Mouse (Mus musculus) T-cell, adult 2 months (primary cell): ENCODE results near the gene Jchain.
"Not testable (repeated sequence)": the region's sequence is repeated elsewhere in the genome, so short reads cannot be mapped to it uniquely, and the experiment has no call there.

Source experiments
- DNase-seq: peaks from one replicate; pipeline ENCODE4 v3.0.0; 2022; ENCODE audit warnings: low spot score

Jchain gene

GRCm38 (mm10) chr5:88527657-88528056, at the start of gene Jchain:
Gene Jchain (minus strand): TSS chr5:88527891.
- no peak for DNase-seq

- no peak for DNase-seq
Measured at GRCm38 (mm10) chr5:88575506-88576338, 48.0 kb upstream of the Jchain start.

GRCm38 (mm10) chr5:88574829-88575228, 47.1 kb upstream of the Jchain start:
- DNase-seq, result no peak

GRCm38 (mm10) chr5:88569541-88569940, 41.9 kb upstream of the Jchain start:
- no peak for DNase-seq

- DNase-seq, result no peak
Measured at GRCm38 (mm10) chr5:88566034-88566841, 38.5 kb upstream of the Jchain start.

DNA sequence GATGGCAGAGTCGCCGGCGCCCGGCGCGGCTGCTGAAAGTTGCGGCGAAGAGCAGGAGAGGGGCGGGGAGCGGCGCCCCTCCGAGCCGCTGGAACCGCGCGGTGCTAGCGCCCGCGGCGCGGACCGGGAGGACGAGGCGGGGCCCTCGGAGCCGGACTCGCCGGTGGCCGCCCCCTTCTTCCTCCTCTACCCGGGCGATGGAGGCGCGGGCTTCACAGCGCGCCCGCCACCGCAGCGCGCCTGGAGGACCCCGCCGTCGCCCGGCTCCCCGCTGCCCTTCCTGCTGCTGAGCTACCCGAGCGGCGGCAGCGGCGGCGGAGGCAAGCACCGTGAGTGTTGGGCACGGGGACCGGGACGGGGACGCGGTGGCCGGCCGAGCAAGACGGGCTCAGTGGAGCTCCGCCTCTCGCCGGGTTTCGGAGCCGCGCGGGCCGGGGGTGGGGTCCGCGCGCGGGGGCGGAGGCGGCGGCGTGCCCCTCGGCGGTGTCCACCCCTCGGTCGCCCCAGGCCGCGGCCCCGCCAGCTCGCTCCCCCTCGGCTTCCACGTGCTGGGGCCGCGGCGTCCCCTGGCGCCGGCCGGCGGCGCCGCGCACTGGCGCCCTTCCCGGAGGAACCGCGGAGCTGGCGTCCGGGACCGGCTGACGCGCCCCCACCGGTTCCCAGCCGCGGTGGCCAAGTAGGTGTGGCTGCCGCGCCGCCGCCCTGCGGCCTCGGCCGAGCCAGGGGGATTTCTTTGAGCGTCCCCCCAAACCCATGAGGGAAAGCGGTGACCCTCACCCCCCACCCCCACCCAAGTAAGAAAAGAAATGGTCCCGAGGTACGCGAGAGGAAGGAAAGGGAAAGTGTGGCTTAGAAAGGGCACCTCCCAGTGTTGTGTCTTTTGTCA, 37.7 kb upstream of the Jchain start:
- peak; percentile 29 for DNase-seq

DNA sequence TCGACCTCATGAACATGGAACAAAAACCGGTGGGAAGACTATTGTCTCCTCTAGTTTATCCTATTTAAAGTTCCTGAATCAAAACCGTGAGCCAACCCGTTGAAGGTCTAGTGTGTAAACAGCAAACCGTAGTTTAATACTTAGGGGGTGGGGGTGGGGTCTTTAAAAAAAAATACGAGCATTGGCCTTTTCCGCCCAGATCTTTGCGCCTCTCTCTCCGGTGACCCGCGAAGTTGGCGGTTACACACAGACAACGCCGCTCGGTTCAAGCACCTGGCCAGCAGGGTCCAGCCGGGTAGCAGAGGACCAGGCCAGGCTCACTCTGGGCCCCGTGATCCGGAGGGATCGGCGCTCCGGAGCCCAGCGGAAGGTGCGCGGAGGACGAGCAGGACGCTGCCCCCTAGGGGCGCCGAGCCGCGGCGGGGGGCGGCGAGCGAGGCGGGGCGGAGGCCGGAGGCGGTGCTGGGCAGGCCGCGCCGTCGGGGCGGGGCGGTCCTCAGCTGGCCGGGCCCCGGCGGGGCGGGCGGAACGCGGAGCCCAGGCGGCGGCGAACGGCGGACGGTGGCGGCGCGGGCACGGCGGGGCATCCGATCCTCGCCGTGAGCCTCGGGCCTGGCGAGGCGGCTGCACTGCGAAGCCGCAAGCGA, 36.9 kb upstream of the Jchain start, which contains the start of gene Rufy3:
TSS of gene Rufy3 (plus strand) at position 540 of the 647 bp plus-strand sequence.
- DNase-seq, result peak; percentile 69

DNA sequence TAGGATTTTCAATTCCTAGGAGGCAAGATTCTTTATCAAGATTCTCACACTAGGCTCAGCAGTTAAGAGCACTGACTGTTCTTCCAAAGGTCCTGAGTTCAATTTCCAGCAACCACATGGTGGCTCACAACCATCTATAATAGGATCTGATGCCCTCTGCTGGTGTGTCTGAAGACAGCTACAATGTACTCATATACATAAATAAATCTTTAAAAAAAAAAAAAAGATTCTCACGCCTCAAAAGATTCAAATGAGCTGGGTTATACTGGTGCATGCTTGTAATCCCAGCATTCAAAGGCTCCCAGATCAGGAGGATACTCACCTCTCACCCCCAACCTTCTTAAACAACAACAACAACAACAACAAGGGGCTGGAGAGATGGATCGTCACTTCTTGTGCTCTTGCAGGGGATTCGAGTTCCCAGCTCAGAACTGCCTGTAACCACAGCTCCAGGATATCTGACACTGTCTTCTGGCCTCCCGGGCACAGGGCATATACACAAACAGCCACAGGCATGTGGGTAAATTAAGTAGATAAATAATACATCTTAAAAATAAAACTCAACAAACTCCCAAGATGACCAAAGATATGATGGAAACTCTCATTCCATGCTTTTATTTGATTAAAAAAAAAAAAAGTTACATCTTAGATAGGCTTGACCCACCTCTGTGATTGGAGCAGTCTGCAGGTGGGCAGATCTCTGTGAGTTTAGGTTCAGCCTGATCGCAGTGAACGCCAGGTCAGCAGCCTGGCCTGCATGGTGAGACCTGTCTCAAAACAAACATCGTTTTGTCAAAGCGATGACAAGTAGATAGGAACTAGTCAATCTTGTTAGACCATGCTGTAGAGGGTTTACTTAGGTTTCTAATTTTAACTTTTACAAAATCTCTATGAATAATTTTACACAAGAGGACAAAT, 35.4 kb upstream of the Jchain start:
- DNase-seq, result no peak

- no peak for DNase-seq
Measured at GRCm38 (mm10) chr5:88561080-88561814, 33.6 kb upstream of the Jchain start.

- no peak for DNase-seq
Measured at GRCm38 (mm10) chr5:88558991-88559390, 31.3 kb upstream of the Jchain start.

DNA sequence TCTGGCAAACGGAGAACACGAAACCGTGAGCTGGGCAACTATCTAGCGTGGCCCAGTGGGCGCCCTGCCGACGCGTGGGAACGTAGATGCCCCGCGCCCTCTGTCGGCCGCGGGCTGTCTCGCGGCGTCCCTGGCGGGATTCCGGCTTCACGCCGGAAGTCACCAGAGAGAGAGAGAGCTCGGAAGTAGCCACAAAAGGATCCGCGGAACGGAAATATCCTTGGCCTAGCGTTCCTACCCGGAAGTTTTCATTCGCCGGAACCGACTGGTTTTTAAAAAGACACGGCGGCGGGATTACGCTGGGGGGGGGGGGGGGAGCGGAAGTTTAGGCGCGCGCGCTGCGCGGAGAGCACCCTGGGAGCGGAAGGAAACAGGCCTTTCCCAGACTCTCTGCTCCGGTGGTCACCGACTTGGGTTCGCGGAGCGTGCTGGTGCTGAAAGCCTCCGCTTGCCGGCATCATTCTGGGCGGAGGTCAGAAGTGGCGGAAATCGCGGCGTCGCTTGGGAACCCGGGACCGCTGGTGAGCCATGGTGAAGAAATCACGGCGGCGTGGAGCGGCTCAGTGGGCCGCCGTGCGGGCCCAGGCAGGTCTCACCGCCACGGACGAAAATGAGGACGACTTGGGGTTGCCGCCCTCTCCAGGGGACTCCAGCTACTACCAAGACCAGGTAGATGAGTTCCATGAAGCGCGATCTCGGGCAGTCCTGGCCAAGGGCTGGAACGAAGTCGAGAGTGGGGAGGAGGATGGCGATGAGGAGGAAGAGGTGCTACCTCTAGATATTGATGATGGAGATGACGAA, 26.6 kb upstream of the Jchain start, which contains the start of gene Utp3:
TSS of gene Utp3 (plus strand) at position 377 of the 801 bp plus-strand sequence.
- DNase-seq, result peak; percentile 93

DNA sequence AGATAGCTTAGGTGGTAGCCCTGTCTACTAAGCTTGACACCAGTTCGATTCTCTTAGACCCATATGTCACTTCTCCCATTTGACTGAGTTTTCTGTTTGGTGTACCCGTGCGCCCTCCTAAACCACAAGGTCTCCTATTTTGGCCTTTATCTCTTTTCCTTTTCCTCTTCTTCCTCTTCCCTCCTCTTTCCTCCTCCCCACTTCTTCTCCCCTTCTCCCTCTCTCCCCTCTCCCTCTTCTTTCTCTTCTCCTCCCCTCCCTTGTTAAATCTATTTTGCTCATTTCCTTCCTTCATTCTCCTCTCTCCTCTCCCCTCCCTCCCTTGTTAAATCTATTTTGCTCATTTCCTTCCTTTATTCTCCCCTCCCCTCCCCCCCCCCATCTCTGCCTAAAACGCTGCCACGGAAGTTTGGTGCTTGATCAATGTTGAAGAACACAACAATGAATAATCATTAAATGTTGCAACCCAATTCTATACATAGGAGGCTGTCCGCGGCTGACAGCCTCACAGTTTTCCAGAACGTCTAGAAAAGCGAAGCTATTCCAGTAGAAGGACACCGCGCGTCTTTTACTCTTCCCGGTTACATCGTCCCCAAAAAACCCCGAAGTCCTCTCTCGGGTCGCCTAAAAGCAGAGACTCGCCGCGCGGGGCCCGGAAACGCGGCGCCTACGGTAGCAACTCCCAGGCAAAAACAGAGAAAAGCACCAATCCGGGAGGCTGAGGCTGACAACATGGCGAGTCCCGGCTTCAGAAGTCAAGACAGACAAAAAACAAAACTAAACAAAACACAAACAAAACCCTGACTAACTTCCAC, 25.8 kb upstream of the Jchain start:
- no peak for DNase-seq

DNA sequence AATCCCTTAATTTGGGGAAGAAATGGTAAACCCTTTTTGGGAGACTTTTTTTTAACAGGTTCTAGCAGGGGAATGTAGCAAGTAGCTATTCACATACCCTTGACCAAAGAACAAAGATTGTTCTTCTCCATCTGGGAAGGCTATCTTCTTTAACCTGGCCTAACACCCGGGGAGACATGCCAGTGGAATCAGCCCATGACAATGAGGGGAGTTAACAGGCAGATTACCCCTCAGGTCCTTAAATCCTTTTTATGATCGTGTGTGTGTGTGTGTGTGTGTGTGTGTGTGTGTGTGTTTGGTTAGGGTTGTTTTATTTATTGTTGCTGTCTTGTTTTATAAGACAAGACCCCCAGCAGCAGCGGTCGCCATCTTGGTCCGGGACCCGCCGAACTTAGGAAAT, 17.8 kb upstream of the Jchain start:
- DNase-seq, result no peak

GRCm38 (mm10) chr5:88544411-88544810, 16.7 kb upstream of the Jchain start:
- DNase-seq, result not testable (repeated sequence)

DNA sequence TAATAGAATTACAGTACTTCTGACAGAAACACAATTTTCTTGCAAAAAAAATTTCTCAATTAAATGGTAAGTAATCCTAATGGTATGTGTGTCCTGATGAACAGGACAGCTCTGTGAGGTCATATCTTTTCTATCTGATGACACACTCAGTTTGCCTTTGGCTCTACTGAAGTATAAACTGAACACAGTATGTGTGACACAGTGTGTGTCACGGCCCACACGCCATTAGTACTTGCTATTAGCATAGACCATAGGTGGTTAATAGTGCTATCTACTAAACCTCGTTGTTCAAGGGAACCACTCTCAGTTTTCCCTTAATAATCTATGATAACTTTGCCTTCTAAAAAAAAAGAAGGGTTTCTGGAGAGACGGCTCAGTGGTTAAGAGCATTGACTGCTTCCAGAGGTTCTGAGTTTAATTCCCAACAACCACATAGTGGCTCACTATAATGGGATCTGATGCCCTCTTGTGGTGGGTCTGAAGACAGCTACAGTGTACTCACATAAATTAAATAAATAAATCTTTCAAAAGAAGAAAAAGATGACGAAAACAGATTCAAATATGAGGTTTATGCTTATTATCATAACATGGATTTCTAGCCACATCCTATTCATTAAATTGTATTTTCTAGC, 15.1 kb upstream of the Jchain start:
- peak; percentile 37 for DNase-seq

DNA sequence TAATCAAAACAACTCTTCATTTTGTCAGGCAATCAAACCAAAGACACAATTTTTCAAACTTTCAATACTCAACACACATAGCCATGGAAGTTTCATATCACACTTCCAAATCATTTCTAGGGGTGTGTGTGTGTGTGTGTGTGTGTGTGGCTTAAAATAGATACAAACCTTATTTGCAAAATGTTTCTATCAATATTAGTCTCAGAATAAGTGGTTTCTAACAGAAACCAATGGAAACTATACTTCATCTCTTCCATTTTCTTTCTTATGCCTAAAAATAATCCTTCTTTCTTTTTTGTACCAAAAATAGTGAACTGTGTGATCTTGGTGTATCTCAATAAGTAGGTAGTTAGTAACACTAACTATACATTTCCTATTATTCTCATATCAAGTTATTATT, 13.2 kb upstream of the Jchain start:
- DNase-seq, result no peak

DNA sequence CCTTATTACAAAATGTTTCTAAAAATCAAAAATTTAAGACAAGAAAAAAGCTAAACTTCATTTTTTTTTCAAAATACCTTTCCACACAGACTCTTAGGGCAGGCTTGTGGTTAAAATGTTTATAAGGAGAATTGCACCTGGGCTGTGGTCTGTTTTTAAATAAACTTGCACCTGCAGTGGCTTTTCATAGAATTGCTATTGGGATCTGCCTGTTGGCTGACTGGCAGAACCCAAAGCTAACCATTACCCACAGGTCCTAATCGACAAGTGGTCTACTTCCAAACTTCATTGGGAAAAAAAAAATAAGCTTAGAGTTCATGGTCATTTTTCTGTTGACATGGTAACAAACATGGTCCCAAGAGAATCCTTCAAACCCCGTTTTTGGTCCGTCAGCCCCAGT, 7.0 kb upstream of the Jchain start:
- no peak for DNase-seq
